ENCODE assay signal across 8 mouse cellular contexts in genomic region chr10:127620406-127621190, GRCm38 (mm10). TPM values are rescaled to one million over a fixed set of nuclear protein-coding genes. Genes with fewer than 3 reads are reported as not detected.
DNase-seq lines count a peak whose midpoint lies in the region; ATAC-seq and TF ChIP-seq lines count a peak whose summit lies in the region.

Gene Lrp1, minus strand, starts transcription at chr10:127621148.

- no peak for TF ChIP-seq CTCF in lung, adult 2 months (IDR thresholded peaks at IDR 0.05; ENCODE audit: insufficient read depth, low read length)
- no peak for TF ChIP-seq CTCF in left cerebral cortex, adult 2 months (IDR thresholded peaks at IDR 0.05)

- TF ChIP-seq POLR2A in lung, adult 2 months (IDR thresholded peaks at IDR 0.05; ENCODE audit: borderline replicate concordance, extremely low read depth, low read depth, low read length): peak; percentile 13; the same call in 1 of the 2 replicates

- H3K9ac ChIP-seq in forebrain, embryonic 12.5 days: peak within 1 kb of the TSS; percentile 89
- peak within 1 kb of the TSS; percentile 82 for H3K9ac ChIP-seq in midbrain, embryonic 11.5 days (ENCODE audit: low read length)

- peak; percentile 32 for DNase-seq in lung, adult 2 months
- no peak for DNase-seq in lung, postnatal 36 days
- peak; percentile 49 for DNase-seq in adrenal gland, postnatal 25 days
- DNase-seq in heart, postnatal 25 days (ENCODE audit: low spot score): no peak
- DNase-seq in left cerebral cortex, adult 2 months (ENCODE audit: extremely low spot score in 1 of 2, low spot score in 2 of 2): no peak
- DNase-seq in midbrain, embryonic 11.5 days (ENCODE audit: low spot score, missing footprints): peak; percentile 95

- H3K4me1 ChIP-seq in lung, adult 2 months (ENCODE audit: control insufficient read depth, insufficient read depth, low read length): peaks cover 3% of the 10 kb centered on the region; the same call in 1 of the 2 replicates
- H3K4me1 ChIP-seq in forebrain, embryonic 12.5 days: peaks cover 56% of the 10 kb centered on the region
- H3K4me1 ChIP-seq in midbrain, embryonic 11.5 days (ENCODE audit: control insufficient read depth, insufficient read depth, low read length): peaks cover 41% of the 10 kb centered on the region

- peak within 1 kb of the TSS; percentile 84 for H3K4me3 ChIP-seq in lung, adult 2 months (replicated peaks; ENCODE audit: extremely low read depth, low read depth, low read length)
- peak within 1 kb of the TSS; percentile 74 for H3K4me3 ChIP-seq in forebrain, embryonic 12.5 days (replicated peaks)
- peak within 1 kb of the TSS; percentile 94 for H3K4me3 ChIP-seq in left cerebral cortex, adult 2 months
- peak within 1 kb of the TSS; percentile 50 for H3K4me3 ChIP-seq in midbrain, embryonic 11.5 days (ENCODE audit: low read depth, low read length)

- 4% methylated on average over 24 of the region's 32 CpGs for WGBS in lung, adult 2 months
- under 1% methylated on average over 27 of the region's 32 CpGs for WGBS in forebrain, embryonic 12.5 days
- WGBS in midbrain, embryonic 11.5 days: 2% methylated on average over 29 of the region's 32 CpGs

- H3K27ac ChIP-seq in forebrain, embryonic 12.5 days: peak within 1 kb of the TSS; percentile 89
- H3K27ac ChIP-seq in left cerebral cortex, adult 2 months: peak within 1 kb of the TSS; percentile 98
- H3K27ac ChIP-seq in midbrain, embryonic 11.5 days (ENCODE audit: low read depth, low read length): peak within 1 kb of the TSS; percentile 90

- H3K4me2 ChIP-seq in forebrain, embryonic 12.5 days: peak within 1 kb of the TSS; percentile 65
- H3K4me2 ChIP-seq in midbrain, embryonic 11.5 days: peak within 1 kb of the TSS; percentile 92

- no peaks in the 10 kb centered on the region for H3K9me3 ChIP-seq in forebrain, embryonic 12.5 days
- H3K9me3 ChIP-seq in midbrain, embryonic 11.5 days (ENCODE audit: control insufficient read depth, low read length): no peaks in the 10 kb centered on the region

- intact Hi-C loops in heart, postnatal 25 days (cut with DNase I): no loop called here
- intact Hi-C loops in left cerebral cortex, adult 2 months (cut with DNase I): loop anchor here (2.0 to 5.0 kb wide), 2 partner anchors 46 to 558 kb away; partner anchors contain the start of genes Cdk4, March9 and Nemp1

- H3K36me3 ChIP-seq in forebrain, embryonic 12.5 days (replicated peaks): no peaks in the 10 kb centered on the region
- no peaks in the 10 kb centered on the region for H3K36me3 ChIP-seq in midbrain, embryonic 11.5 days (ENCODE audit: control insufficient read depth, insufficient read depth, low read length)

- peak; percentile 83 for ATAC-seq in forebrain, embryonic 12.5 days (ENCODE audit: low FRiP score)
- peak; percentile 82 for ATAC-seq in midbrain, embryonic 11.5 days (ENCODE audit: low FRiP score)
- no peak for ATAC-seq in megakaryocyte progenitor cell, adult 5-6 weeks (replicated peaks; ENCODE audit: poor library complexity)

- no peaks in the 10 kb centered on the region for H3K27me3 ChIP-seq in forebrain, embryonic 12.5 days
- H3K27me3 ChIP-seq in midbrain, embryonic 11.5 days (ENCODE audit: control insufficient read depth, insufficient read depth, low read length): no peaks in the 10 kb centered on the region

RNA-seq across cellular contexts. Expression of gene Lrp1, which starts in this region (rescaled TPM):
- polyA plus RNA-seq in lung, adult 2 months (2012; rRNA removed): 215 and 248 TPM in 2 replicates
- total RNA-seq in adrenal gland, postnatal 25 days (2021): 196 and 254 TPM in 2 replicates
- polyA plus RNA-seq in forebrain, embryonic 12.5 days (2016; fragmentation: Nextera tagmentation; extraction: Ambion mirVana): 81.4 and 81.8 TPM in 2 replicates
- 10 to 100 TPM; 70.7 to 90.2 TPM for total RNA-seq in heart, postnatal 25 days (2021)
- total RNA-seq in left cerebral cortex, adult 2 months (2021): 100 to 1,000 TPM; 341 to 357 TPM
- polyA plus RNA-seq in midbrain, embryonic 11.5 days (2014; fragmentation: Nextera tagmentation; extraction: Ambion mirVana): 52.2 and 58.8 TPM in 2 replicates
- total RNA-seq in megakaryocyte progenitor cell, adult 5-6 weeks (2015): 9.8 and 10.0 TPM in 2 replicates
- total RNA-seq in megakaryocyte progenitor cell, adult 5-6 weeks (2017): 4.5 and 7.3 TPM in 2 replicates

Comparison
In these comparisons a context has a peak if more than half of its experiments do, and no peak if none do; other contexts are left out.
1. RNA of gene Lrp1 (total RNA-seq): 341 to 357 TPM in left cerebral cortex, adult 2 months, 196 to 254 TPM in adrenal gland, postnatal 25 days and 70.7 to 90.2 TPM in heart, postnatal 25 days; 4.5 to 10.0 TPM in megakaryocyte progenitor cell, adult 5-6 weeks; every median in the first group is over 4 times any median in the second.
2. DNase-seq: peak in lung, adult 2 months (single experiment), adrenal gland, postnatal 25 days (single experiment) and midbrain, embryonic 11.5 days (single experiment); none in lung, postnatal 36 days (single experiment), heart, postnatal 25 days (single experiment) and left cerebral cortex, adult 2 months (0 of 2).
3. Peak in every context shown above with its lines, with median percentiles within 50 percentile points of each other: H3K4me3 ChIP-seq and H3K27ac ChIP-seq.